Mouse (Mus musculus) cortical plate, adult 2 months (tissue): ENCODE results near the gene Ift22.

Experiments used
- CTCF ChIP-seq: fragments of 200-500 bp; IDR thresholded peaks from 2 replicates; pipeline ENCODE4 v1.5.1; 2011; ENCODE audit warnings: mild to moderate bottlenecking, control low read depth, low read length; ENCODE audit not compliant: insufficient read depth; ENCODE audit errors: extremely low read depth
- POLR2A ChIP-seq: fragments of 200-500 bp; IDR thresholded peaks from 2 replicates; pipeline ENCODE4 v1.6.1; 2011; ENCODE audit warnings: mild to moderate bottlenecking, low read length, control low read depth; ENCODE audit not compliant: insufficient read depth; ENCODE audit errors: extremely low read depth

DNA sequence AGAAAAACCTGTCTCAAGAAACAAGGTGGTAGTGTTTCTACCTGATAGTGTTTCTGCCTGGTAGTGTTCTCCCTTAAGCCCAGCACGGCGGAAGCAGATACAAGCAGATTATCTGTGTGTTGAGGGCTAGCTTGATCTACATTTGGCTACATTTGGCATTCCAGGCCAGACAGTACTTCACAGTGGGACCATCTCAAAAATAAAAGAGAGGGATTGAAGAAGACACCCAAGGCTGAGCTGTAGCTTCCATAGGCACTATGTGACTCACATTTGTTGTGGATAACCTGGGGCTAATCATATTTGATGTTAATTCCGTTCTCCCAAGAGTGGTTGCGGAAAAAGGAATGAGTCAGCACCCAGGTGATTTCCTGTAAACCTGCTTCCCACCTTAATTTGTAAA is 44.2 kb downstream of the Ift22 start:
- TF ChIP-seq CTCF (no peak), POLR2A (no peak)
